8 mouse cellular contexts compared by ENCODE assay signal in the genomic region with DNA sequence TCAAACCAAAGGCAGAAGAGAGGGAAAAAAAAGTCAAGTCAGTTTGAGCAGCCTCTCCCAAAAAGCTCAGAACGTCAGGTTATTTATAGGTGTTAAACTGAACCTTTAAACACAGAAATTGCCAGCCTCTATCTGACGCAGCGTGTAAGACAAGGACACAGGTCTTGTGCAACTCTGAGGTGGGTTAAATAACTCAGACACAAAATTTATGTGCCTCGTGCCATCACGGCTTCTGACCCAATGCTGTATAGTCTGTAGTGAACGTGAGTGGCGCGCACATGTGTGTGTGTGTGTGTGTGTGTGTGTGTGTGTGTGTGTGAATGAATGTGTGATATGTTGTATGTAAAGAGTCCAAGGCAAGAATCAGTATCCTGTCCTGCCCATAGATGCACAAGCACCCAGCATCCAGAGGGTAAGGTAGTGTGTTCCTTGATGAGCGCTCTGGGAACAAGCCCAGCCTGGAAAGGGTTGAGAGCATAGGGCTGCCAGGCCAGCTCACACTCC.
DNase-seq lines count a peak whose midpoint lies in the region; ATAC-seq and TF ChIP-seq lines count a peak whose summit lies in the region.

No protein-coding gene starts in this region.

- H3K27me3 ChIP-seq in heart, embryonic 13.5 days (replicated peaks), result no peaks in the 10 kb centered on the region
- H3K27me3 ChIP-seq in ES-Bruce4 (ENCODE audit: control insufficient read depth, insufficient read depth, low read length, poor library complexity, severe bottlenecking), result no peaks in the 10 kb centered on the region
- peaks cover 10% of the 10 kb centered on the region; the same call in 1 of the 2 replicates for H3K27me3 ChIP-seq in forebrain, embryonic 13.5 days

- WGBS in heart, embryonic 13.5 days, result 45% methylated on average over 9 of the region's 9 CpGs
- 28% methylated on average over 9 of the region's 9 CpGs for WGBS in forebrain, embryonic 13.5 days

- H3K4me2 ChIP-seq in heart, embryonic 13.5 days, result peak overlapping the region; percentile 64
- peak overlapping the region; percentile 49 for H3K4me2 ChIP-seq in forebrain, embryonic 13.5 days

- TF ChIP-seq EP300 in ES-Bruce4 (IDR thresholded peaks at IDR 0.05; ENCODE audit: insufficient read depth, low read depth, low read length), result no peak

- no peak for TF ChIP-seq POLR2A in ES-Bruce4 (IDR thresholded peaks at IDR 0.05; ENCODE audit: insufficient read depth, low read length)

- peak overlapping the region; percentile 33 for H3K4me3 ChIP-seq in heart, embryonic 13.5 days
- H3K4me3 ChIP-seq in ES-Bruce4 (ENCODE audit: low read depth, low read length), result no peak overlapping the region
- no peak overlapping the region for H3K4me3 ChIP-seq in forebrain, embryonic 13.5 days

- peak overlapping the region; percentile 61; the same call in 1 of the 2 replicates for H3K27ac ChIP-seq in heart, embryonic 13.5 days (replicated peaks)
- H3K27ac ChIP-seq in ES-Bruce4 (ENCODE audit: insufficient read depth, low read length), result no peak overlapping the region
- peak overlapping the region; percentile 76 for H3K27ac ChIP-seq in forebrain, embryonic 13.5 days

- no peaks in the 10 kb centered on the region for H3K9me3 ChIP-seq in heart, embryonic 13.5 days
- no peaks in the 10 kb centered on the region for H3K9me3 ChIP-seq in ES-Bruce4 (replicated peaks; ENCODE audit: control insufficient read depth, insufficient read depth, low read length, poor library complexity, severe bottlenecking)
- no peaks in the 10 kb centered on the region for H3K9me3 ChIP-seq in forebrain, embryonic 13.5 days (replicated peaks)

- peak overlapping the region; percentile 55 for H3K9ac ChIP-seq in heart, embryonic 13.5 days
- peak overlapping the region; percentile 4; the same call in 1 of the 2 replicates for H3K9ac ChIP-seq in ES-Bruce4 (ENCODE audit: low read depth, poor library complexity, severe bottlenecking)
- peak overlapping the region; percentile 45; the same call in 1 of the 2 replicates for H3K9ac ChIP-seq in forebrain, embryonic 13.5 days

- peaks cover 40% of the 10 kb centered on the region for H3K4me1 ChIP-seq in heart, embryonic 13.5 days
- H3K4me1 ChIP-seq in ES-Bruce4 (ENCODE audit: control insufficient read depth, insufficient read depth, low read length), result peaks cover 9% of the 10 kb centered on the region
- H3K4me1 ChIP-seq in forebrain, embryonic 13.5 days, result peaks cover 55% of the 10 kb centered on the region

- no peaks in the 10 kb centered on the region for H3K36me3 ChIP-seq in heart, embryonic 13.5 days
- no peaks in the 10 kb centered on the region for H3K36me3 ChIP-seq in ES-Bruce4 (ENCODE audit: control insufficient read depth, insufficient read depth, low read length, poor library complexity, severe bottlenecking)
- no peaks in the 10 kb centered on the region for H3K36me3 ChIP-seq in forebrain, embryonic 13.5 days (ENCODE audit: poor library complexity, severe bottlenecking)

- no peak; the same call in 1 of the 2 replicates for ATAC-seq in heart, embryonic 13.5 days (ENCODE audit: extremely low read depth, insufficient number of reproducible peaks, low FRiP score, low TSS enrichment)
- ATAC-seq in forebrain, embryonic 13.5 days, result peak; percentile 52
- no peak for ATAC-seq in megakaryocyte, adult 5-6 weeks (ENCODE audit: poor library complexity, severe bottlenecking)

- TF ChIP-seq CTCF in ES-Bruce4 (IDR thresholded peaks at IDR 0.05; ENCODE audit: low read depth, low read length), result no peak

- DNase-seq in heart, adult 18-20 months, result no peak
- DNase-seq in lung, postnatal 36 days, result peak; percentile 17
- no peak for DNase-seq in layer of hippocampus, adult 18-20 months (ENCODE audit: low spot score in 2 of 2)
- no peak for DNase-seq in MN1 (ENCODE audit: low spot score)

Comparison
In these comparisons a context has a peak if more than half of its experiments do, and no peak if none do; other contexts are left out.
1. H3K9ac ChIP-seq: peak in every context shown above with its lines; median percentile 55 in heart, embryonic 13.5 days; 45 in forebrain, embryonic 13.5 days; 4 in ES-Bruce4.